Mouse (Mus musculus) kidney, embryonic 16.5 days (tissue): ENCODE data around the gene Phf21a. TPM values are rescaled to one million over a fixed set of nuclear protein-coding genes. Genes with fewer than 3 reads are reported as not detected.

ENCODE experiments used
- ATAC-seq: fragments of 200-750 bp; cut with Nextera tagmentation; 2 replicates; pipeline ENCODE4 v1.8.0; 2017; ENCODE audit warnings: moderate TSS enrichment; ENCODE audit not compliant: low FRiP score, low TSS enrichment
- H3K27ac ChIP-seq: fragments of 300-500 bp; sonication (generic); 2 replicates; pipeline ENCODE4 v1.5.1; 2014; ENCODE audit warnings: low read length
- H3K27me3 ChIP-seq: fragments of 300-500 bp; sonication (generic); 2 replicates; pipeline ENCODE4 v1.6.1; 2014; ENCODE audit warnings: low read length, control low read depth, mixed read lengths; ENCODE audit not compliant: insufficient read depth
- H3K36me3 ChIP-seq: fragments of 300-500 bp; sonication (generic); 2 replicates; pipeline ENCODE4 v1.6.1; 2014; ENCODE audit warnings: low read length, control low read depth, mixed read lengths; ENCODE audit not compliant: insufficient read depth
- H3K4me1 ChIP-seq: fragments of 300-500 bp; sonication (generic); 2 replicates; pipeline ENCODE4 v1.6.1; 2014; ENCODE audit warnings: low read length, control low read depth, mixed read lengths; ENCODE audit not compliant: insufficient read depth
- H3K4me2 ChIP-seq: fragments of 300-500 bp; sonication (generic); replicated peaks from 2 replicates; pipeline ENCODE4 v1.6.1; 2014; ENCODE audit warnings: low read depth, low read length
- H3K4me3 ChIP-seq: fragments of 300-500 bp; sonication (generic); 2 replicates; pipeline ENCODE4 v1.5.1; 2014; ENCODE audit warnings: mild to moderate bottlenecking, low read length
- H3K9ac ChIP-seq: fragments of 300-500 bp; sonication (generic); replicated peaks from 2 replicates; pipeline ENCODE4 v1.6.1; 2014; ENCODE audit warnings: low read length
- H3K9me3 ChIP-seq: fragments of 300-500 bp; sonication (generic); 2 replicates; pipeline ENCODE4 v1.6.1; 2016; ENCODE audit warnings: low read length, control low read depth
- WGBS: fragments of 180-500 bp; shearing (Covaris S2); extraction: QIAGEN DNeasy Blood & Tissue Kit; methylation state at CpG from one replicate; pipeline ENCODE4 v1.1.7; 2014; 5-methylcytosine and 5-hydroxymethylcytosine counted together
- polyA plus RNA-seq: library from polyadenylated mRNA; unstranded; fragments of >200 nt; fragmentation: Nextera tagmentation; extraction: Ambion mirVana; gene quantifications from 2 replicates; pipeline ENCODE4 v1.2.1, GENCODE M21; 2015

Gene Phf21a
- polyA plus RNA-seq, 1 experiment from 2014 or later = 25.2 TPM

- Histone ChIP-seq H3K9me3 (no peaks in the 10 kb centered on the region), H3K27me3 (no peaks in the 10 kb centered on the region), H3K36me3 (peaks cover 22% of the 10 kb centered on the region), H3K4me1 (no peaks in the 10 kb centered on the region), H3K4me3 (no peak overlapping the region), H3K4me2 (no peak overlapping the region), H3K27ac (no peak overlapping the region), H3K9ac (no peak overlapping the region)
- no peak for ATAC-seq
- 44% methylated on average over 1 of the region's 1 CpGs for WGBS
Measured at GRCm38 (mm10) chr2:92326221-92326620, 233.3 kb downstream of the Phf21a start.

- ATAC-seq = no peak
- no peaks in the 10 kb centered on the region for H3K9me3 ChIP-seq
- H3K27me3 ChIP-seq = no peaks in the 10 kb centered on the region
- WGBS = 94% methylated on average over 4 of the region's 4 CpGs
- H3K36me3 ChIP-seq = peaks cover 25% of the 10 kb centered on the region
- no peak overlapping the region for H3K4me3 ChIP-seq
- H3K4me2 ChIP-seq = no peak overlapping the region
- H3K9ac ChIP-seq = no peak overlapping the region
- H3K4me1 ChIP-seq = no peaks in the 10 kb centered on the region
- H3K27ac ChIP-seq = no peak overlapping the region
Measured at GRCm38 (mm10) chr2:92327601-92328000, 234.7 kb downstream of the Phf21a start.

GRCm38 (mm10) chr2:92328206-92328605 is 235.3 kb downstream of the Phf21a start:
- WGBS = 89% methylated on average over 8 of the region's 8 CpGs
- H3K4me1 ChIP-seq = no peaks in the 10 kb centered on the region
- no peak for ATAC-seq
- no peak overlapping the region for H3K9ac ChIP-seq
- no peak overlapping the region for H3K27ac ChIP-seq
- H3K27me3 ChIP-seq = no peaks in the 10 kb centered on the region
- no peaks in the 10 kb centered on the region for H3K9me3 ChIP-seq
- peaks cover 24% of the 10 kb centered on the region for H3K36me3 ChIP-seq
- H3K4me3 ChIP-seq = no peak overlapping the region
- no peak overlapping the region for H3K4me2 ChIP-seq

GRCm38 (mm10) chr2:92330840-92331239 is 237.9 kb downstream of the Phf21a start:
- peaks cover 30% of the 10 kb centered on the region for H3K36me3 ChIP-seq

GRCm38 (mm10) chr2:92331410-92331809 is 238.5 kb downstream of the Phf21a start:
- Histone ChIP-seq H3K9ac (no peak overlapping the region), H3K4me3 (no peak overlapping the region), H3K4me2 (no peak overlapping the region), H3K27me3 (no peaks in the 10 kb centered on the region), H3K9me3 (no peaks in the 10 kb centered on the region), H3K27ac (no peak overlapping the region), H3K4me1 (no peaks in the 10 kb centered on the region), H3K36me3 (peaks cover 30% of the 10 kb centered on the region)
- ATAC-seq = no peak
- WGBS = 90% methylated on average over 2 of the region's 2 CpGs

More at GRCm38 (mm10) chr2:92330840-92331239, 237.9 kb downstream of the Phf21a start:
- Histone ChIP-seq H3K9me3 (no peaks in the 10 kb centered on the region), H3K27me3 (no peaks in the 10 kb centered on the region), H3K27ac (no peak overlapping the region), H3K9ac (no peak overlapping the region), H3K4me1 (no peaks in the 10 kb centered on the region), H3K4me2 (no peak overlapping the region), H3K4me3 (no peak overlapping the region)
- 58% methylated on average over 2 of the region's 2 CpGs for WGBS
- no peak for ATAC-seq

- Histone ChIP-seq H3K9ac (no peak overlapping the region), H3K36me3 (peaks cover 30% of the 10 kb centered on the region), H3K27me3 (no peaks in the 10 kb centered on the region), H3K27ac (no peak overlapping the region), H3K4me3 (no peak overlapping the region), H3K4me2 (no peak overlapping the region), H3K4me1 (no peaks in the 10 kb centered on the region), H3K9me3 (no peaks in the 10 kb centered on the region)
- WGBS = 89% methylated on average over 2 of the region's 2 CpGs
- no peak for ATAC-seq
Measured at GRCm38 (mm10) chr2:92331871-92332270, 239.0 kb downstream of the Phf21a start.

GRCm38 (mm10) chr2:92342418-92342817 is 249.5 kb downstream of the Phf21a start:
- H3K27me3 ChIP-seq = no peaks in the 10 kb centered on the region
- ATAC-seq = no peak
- no peak overlapping the region for H3K4me2 ChIP-seq
- H3K27ac ChIP-seq = no peak overlapping the region
- H3K9me3 ChIP-seq = no peaks in the 10 kb centered on the region
- H3K36me3 ChIP-seq = peaks cover 15% of the 10 kb centered on the region
- no peak overlapping the region for H3K4me3 ChIP-seq
- no peak overlapping the region for H3K9ac ChIP-seq
- H3K4me1 ChIP-seq = no peaks in the 10 kb centered on the region

GRCm38 (mm10) chr2:92347191-92347590 is 254.3 kb downstream of the Phf21a start:
- Histone ChIP-seq H3K9me3 (no peaks in the 10 kb centered on the region), H3K27ac (no peak overlapping the region), H3K4me1 (peaks cover 10% of the 10 kb centered on the region), H3K9ac (no peak overlapping the region), H3K27me3 (no peaks in the 10 kb centered on the region), H3K36me3 (peaks cover 17% of the 10 kb centered on the region), H3K4me2 (no peak overlapping the region), H3K4me3 (no peak overlapping the region)
- no peak for ATAC-seq
- 86% methylated on average over 2 of the region's 2 CpGs for WGBS

GRCm38 (mm10) chr2:92349589-92350425 is 256.9 kb downstream of the Phf21a start:
- no peak overlapping the region for H3K9ac ChIP-seq
- WGBS = 44% methylated on average over 6 of the region's 6 CpGs
- H3K4me1 ChIP-seq = peaks cover 10% of the 10 kb centered on the region
- H3K27ac ChIP-seq = peak overlapping the region; percentile 25; the same call in 1 of the 2 replicates
- no peak overlapping the region for H3K4me3 ChIP-seq
- H3K36me3 ChIP-seq = peaks cover 19% of the 10 kb centered on the region
- no peaks in the 10 kb centered on the region for H3K9me3 ChIP-seq
- no peak overlapping the region for H3K4me2 ChIP-seq
- no peaks in the 10 kb centered on the region for H3K27me3 ChIP-seq
- ATAC-seq = 0 out of 2 replicates have a peak, but pooled peaks have one; percentile 31

GRCm38 (mm10) chr2:92350686-92351085 is 257.8 kb downstream of the Phf21a start:
- no peak for ATAC-seq
- Histone ChIP-seq H3K9me3 (no peaks in the 10 kb centered on the region), H3K4me3 (no peak overlapping the region), H3K4me1 (peaks cover 10% of the 10 kb centered on the region), H3K9ac (no peak overlapping the region), H3K27me3 (no peaks in the 10 kb centered on the region), H3K27ac (peak overlapping the region; percentile 25; the same call in 1 of the 2 replicates), H3K4me2 (no peak overlapping the region), H3K36me3 (peaks cover 15% of the 10 kb centered on the region)
- 25% methylated on average over 5 of the region's 5 CpGs for WGBS
